Mouse (Mus musculus): ENCODE data around the gene Zbtb9.

GRCm38 (mm10) chr17:26972703-26973574, at the start of gene Zbtb9:
- TF ChIP-seq CTCF (IDR thresholded peaks at IDR 0.05; ENCODE audit: low read depth, low read length) (no peak), POLR2A (IDR thresholded peaks at IDR 0.05; ENCODE audit: borderline replicate concordance, low read depth, low read length) (peak; percentile 90)
